Mouse (Mus musculus): ENCODE results near the gene 4632433K11Rik.
A peak's percentile ranks its signal among the peaks of the same experiment; 100 is the strongest.
"Not testable (repeated sequence)": the region's sequence is repeated elsewhere in the genome, so short reads cannot be mapped to it uniquely, and the experiment has no call there.

The 4632433K11Rik gene

DNA sequence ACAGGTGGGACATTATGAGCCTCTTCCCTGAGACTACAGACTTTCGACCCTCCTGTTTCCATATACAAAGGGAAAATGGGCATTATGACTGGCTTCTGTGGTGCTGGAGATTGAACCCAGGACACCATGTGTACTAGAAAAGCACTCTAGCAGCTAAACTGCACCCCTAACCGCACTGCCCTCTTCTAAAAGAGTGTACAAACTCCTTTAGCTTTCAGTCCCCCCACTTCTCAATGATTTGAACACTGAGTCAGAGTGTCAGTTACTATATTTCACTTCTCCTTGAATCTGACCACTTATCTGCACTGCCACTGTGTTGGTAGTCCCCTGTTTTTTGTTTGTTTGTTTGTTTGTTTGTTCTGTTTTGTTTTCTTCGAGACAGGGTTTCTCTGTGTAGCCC lies at the start of gene 4632433K11Rik:
Gene 4632433K11Rik (plus strand): TSS at position 301 of the 400 bp plus-strand sequence.
- DNase-seq (ENCODE audit: low spot score in 2 of 2): no peak

GRCm38 (mm10) chr7:4988250-4988649 lies 45.7 kb upstream of the 4632433K11Rik start:
- no peak for DNase-seq (ENCODE audit: low spot score in 2 of 2)

- DNase-seq (ENCODE audit: low spot score in 2 of 2): no peak
Observed at GRCm38 (mm10) chr7:4993347-4993998, 40.4 kb upstream of the 4632433K11Rik start.

DNA sequence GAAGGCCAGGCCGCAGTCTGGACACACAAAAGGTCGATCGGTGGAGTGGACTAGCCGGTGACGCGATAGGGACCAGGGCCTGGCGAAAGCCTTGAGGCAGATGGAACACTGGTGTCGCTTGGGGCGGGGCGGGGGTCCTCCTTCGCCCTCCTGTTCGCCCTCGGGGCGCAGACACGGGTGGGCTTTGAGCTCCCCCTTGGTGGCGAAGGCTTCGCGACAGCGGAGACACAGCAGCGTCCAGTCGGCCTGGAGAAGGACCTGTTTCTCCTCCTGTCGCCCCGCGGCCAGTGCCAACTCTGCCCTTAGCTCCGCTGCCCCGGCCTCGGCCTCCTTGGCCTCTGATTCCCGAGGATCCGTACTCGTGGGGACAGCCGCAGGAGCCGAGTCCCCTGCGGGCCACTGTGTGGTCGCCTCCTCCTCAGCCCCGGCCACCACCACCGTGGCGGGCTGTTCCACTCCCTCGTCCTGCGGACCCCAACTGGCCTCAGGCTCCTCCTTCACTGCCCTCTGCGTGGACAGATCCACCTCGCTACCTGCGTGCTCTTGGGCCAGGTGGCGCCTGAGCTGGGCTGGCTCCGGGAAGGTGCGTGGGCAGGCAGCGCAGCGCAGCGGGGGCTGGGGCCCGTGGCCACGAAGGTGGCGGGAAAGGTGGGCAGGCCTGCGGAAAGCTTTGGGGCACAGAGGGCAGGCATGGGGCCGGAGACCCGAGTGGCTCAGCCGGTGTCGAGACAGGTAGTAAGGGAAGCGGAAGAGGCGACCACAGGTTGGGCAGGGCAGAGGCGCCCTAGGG lies 39.7 kb upstream of the 4632433K11Rik start:
- no peak for DNase-seq (ENCODE audit: low spot score in 2 of 2)

GRCm38 (mm10) chr7:4995268-4996002 lies 38.5 kb upstream of the 4632433K11Rik start:
- no peak for DNase-seq (ENCODE audit: low spot score in 2 of 2)

GRCm38 (mm10) chr7:4996003-4996895 lies 37.7 kb upstream of the 4632433K11Rik start, which contains the start of gene Zfp579:
Gene Zfp579, minus strand, starts transcription at chr7:4996158.
- peak; percentile 78 to 91 for DNase-seq (ENCODE audit: low spot score in 2 of 2)

- DNase-seq (ENCODE audit: low spot score in 2 of 2): no peak
Observed at GRCm38 (mm10) chr7:4996934-4997333, 37.0 kb upstream of the 4632433K11Rik start.

- DNase-seq (ENCODE audit: low spot score in 2 of 2): no peak
Observed at GRCm38 (mm10) chr7:4999876-5000275, 34.0 kb upstream of the 4632433K11Rik start.

- not testable (repeated sequence) for DNase-seq (ENCODE audit: low spot score in 2 of 2)
Observed at GRCm38 (mm10) chr7:5002876-5003275, 31.0 kb upstream of the 4632433K11Rik start.

- DNase-seq (ENCODE audit: low spot score in 2 of 2): no peak
Observed at GRCm38 (mm10) chr7:5008229-5008628, 25.7 kb upstream of the 4632433K11Rik start.

DNA sequence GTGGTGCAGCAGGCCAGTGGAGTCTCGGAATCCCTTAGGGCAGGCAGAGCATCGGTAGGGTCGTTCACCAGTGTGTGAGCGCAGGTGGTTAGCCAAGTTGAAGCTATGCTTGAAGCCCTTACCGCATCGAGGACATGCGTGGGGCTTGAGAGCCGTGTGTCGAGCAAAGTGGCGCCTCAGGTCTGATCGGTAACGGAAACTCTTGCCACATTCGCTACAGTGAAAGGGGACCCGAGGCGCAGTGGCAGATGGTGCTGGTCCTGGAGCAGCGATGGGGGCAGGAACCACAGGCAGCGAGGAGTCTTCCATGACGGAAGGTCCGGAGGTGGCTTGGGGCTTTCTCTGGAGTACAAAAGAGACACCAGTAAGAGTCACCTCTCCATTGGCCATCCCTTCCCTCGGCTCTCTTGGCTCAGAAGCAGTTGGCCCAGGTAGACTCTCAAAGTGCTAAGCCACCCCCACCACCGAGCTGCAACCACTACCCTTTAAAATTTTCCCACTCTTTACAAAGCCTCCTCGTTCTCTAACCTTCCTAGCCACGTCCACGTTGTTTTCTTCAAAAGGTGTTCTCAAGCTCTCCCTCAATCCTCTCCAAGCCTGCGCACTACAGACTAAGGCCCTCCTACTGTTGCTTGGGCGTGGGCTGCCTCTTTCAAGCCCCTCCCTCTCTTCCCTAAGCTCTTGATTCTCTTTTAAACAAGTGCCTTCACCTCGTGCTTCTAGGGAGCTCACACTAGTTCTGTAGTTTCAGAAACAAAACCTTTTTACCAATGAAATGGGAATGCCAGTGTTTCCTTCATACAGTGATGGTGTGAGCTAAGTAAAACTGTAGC lies 21.0 kb upstream of the 4632433K11Rik start:
- no peak for DNase-seq (ENCODE audit: low spot score in 2 of 2)

DNA sequence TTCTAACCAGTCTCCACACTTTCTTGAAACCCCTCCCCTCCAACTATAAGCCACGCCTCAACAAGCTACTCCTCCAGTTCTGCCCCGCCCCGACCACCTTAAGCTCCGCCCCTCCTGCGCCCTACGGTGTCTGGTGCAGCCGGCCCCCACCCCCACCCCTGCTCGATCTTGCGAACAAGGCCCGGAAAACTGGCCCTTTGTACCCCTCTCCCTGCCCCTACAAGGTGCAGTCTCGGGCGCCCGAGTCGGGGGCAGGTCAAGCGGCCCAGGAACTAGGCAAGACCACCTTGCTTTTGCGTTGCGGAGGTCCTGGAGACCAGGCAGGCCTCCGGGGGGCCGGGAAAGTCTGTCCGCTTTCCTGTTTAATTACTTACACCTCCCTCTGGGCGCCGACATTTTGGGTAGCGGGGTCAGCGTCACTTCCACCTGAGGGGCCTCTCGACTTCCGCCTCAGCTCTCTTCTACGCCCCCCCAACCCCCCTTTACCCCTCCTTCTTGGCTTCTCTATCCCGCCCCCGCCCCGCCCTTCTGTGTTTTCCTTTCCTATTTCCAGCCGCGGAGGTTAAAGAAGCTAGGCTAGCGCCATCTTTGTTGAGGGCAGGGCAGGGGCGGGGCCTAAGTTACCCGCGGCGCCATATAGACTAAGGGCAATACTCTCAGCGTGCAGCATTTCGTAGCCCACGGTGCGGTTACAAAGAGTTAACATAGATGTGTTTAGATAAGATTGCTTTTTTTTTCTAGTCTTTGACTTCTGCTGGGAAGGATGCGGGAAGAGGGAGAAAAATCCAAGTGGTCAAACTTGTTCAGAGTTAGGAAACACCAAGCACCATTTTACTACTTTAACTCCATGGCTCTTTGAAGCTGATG lies 19.4 kb upstream of the 4632433K11Rik start, which contains the start of the genes Zfp524 and Fiz1:
Gene Zfp524 (plus strand): TSS at position 165 of the 867 bp plus-strand sequence.
Gene Fiz1 (minus strand): TSS at position 447 of the 867 bp plus-strand sequence.
- peak; percentile 97 to 98 for DNase-seq (ENCODE audit: low spot score in 2 of 2)

GRCm38 (mm10) chr7:5015118-5016001 lies 18.6 kb upstream of the 4632433K11Rik start, which contains the start of gene Gm44973:
Gene Gm44973, plus strand, starts transcription at chr7:5015496.
- peak; percentile 90 to 92 for DNase-seq (ENCODE audit: low spot score in 2 of 2)

DNA sequence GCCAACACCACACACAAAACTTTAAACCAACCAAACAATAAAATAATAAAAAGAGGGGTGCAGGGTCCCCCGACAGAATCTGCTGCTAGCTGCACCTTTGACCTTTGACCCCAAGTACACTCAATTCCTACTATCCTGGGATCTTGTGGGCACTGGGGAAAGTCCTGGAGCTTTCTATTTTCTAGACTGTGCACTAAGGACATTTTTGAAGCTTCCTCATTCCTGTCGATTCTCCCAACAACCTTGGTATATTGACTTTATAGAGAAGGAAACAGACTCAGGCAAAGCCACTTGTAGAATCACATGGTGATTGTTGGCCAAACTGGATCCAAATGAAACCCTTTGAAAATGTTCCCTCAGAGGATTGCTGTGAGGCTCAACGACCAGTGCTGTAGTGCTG lies 17.9 kb upstream of the 4632433K11Rik start:
- DNase-seq (ENCODE audit: low spot score in 2 of 2): no peak

- DNase-seq (ENCODE audit: low spot score in 2 of 2): no peak
Observed at GRCm38 (mm10) chr7:5016920-5017319, 17.0 kb upstream of the 4632433K11Rik start.

DNA sequence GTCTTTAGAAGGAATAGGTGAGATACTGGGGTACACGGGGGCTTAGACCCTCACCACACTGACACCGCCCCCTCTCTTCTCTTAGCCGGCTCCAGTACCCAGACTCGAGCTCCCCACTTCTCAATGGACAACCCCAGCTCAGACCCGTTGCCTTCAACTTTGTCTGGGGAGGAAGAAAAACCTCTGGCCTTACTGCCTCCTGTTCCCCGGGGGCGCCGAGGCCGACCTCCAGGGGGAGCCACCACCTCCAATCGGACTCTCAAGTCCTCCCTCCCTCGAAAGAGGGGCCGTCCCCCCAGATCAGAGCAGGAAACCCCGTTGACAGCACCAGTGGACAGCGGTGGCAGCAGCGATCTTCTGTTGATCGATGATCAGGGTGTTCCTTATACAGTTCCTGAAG lies 16.6 kb upstream of the 4632433K11Rik start:
- no peak for DNase-seq (ENCODE audit: low spot score in 2 of 2)

GRCm38 (mm10) chr7:5017931-5018330 lies 16.0 kb upstream of the 4632433K11Rik start:
- DNase-seq (ENCODE audit: low spot score in 2 of 2): no peak

GRCm38 (mm10) chr7:5019576-5019975 lies 14.3 kb upstream of the 4632433K11Rik start:
- DNase-seq (ENCODE audit: low spot score in 2 of 2): not testable (repeated sequence)

Data from urinary bladder, postnatal 36 days (tissue).